Mouse (Mus musculus) neutrophil, adult 5-6 weeks (primary cell): ENCODE results near the gene Ppm1k. TPM values are rescaled to one million over a fixed set of nuclear protein-coding genes. Genes with fewer than 3 reads are reported as not detected.
"Not testable (repeated sequence)": the region's sequence is repeated elsewhere in the genome, so short reads cannot be mapped to it uniquely, and the experiment has no call there.

ENCODE experiments used
- ATAC-seq: fragments of 151-379, 151-347 bp; 2 replicates; pipeline ENCODE4 v1.8.0; 2017; ENCODE audit warnings: mild to moderate bottlenecking, moderate TSS enrichment; ENCODE audit not compliant: insufficient number of reproducible peaks, poor library complexity, low FRiP score, severe bottlenecking; ENCODE audit errors: extremely low read depth
- total RNA-seq: library from RNA; stranded (forward); fragments of 200-1000 nt; gene quantifications from 2 replicates; pipeline ENCODE4 v1.2.3, GENCODE M21; 2017

Gene Ppm1k
- total RNA-seq, 1 experiment from 2014 or later: 94.0 TPM

- ATAC-seq: no peak
Measured at GRCm38 (mm10) chr6:57534231-57534610, 1.0 kb downstream of the Ppm1k start.

DNA sequence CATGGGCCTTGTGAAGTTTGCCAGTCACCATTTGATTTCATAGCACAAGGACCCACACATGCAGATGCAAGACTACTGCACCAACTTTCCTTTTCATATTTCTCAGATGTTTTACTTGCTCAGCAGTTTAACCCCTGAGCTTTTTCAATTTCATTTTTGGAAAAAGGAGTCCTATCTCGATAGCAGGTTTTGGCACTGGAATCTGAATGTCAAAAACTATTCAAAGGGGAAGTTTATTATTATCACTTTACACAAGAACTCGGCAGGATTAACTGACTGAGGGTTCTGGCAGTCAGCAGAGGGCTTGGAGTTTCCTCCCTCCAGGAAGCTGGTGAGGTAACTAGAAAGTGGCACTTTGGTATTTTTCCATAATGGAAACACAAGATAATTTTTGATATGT is 1.9 kb downstream of the Ppm1k start:
- no peak for ATAC-seq

DNA sequence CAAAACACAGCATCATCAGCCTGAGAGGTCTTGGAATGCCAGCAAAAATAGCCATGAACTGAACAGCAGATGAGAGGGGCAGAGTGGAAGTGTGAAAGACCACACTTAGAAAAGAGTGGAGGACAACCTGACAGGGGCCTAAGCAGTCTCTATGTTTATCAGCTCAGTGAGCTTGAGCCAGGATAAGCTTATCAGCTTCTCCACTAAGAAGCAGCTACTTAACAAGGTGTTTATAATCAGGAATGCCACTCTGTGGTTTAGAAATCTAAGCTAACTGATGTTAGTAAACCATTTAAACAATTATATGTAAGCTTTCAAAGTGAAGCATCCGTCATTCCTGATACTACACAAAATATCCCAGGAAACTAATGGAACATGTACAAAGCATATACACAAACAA is 3.2 kb downstream of the Ppm1k start:
- no peak for ATAC-seq

- ATAC-seq: no peak
Measured at GRCm38 (mm10) chr6:57531441-57531840, 3.8 kb downstream of the Ppm1k start.

- no peak for ATAC-seq
Measured at GRCm38 (mm10) chr6:57531011-57531410, 4.3 kb downstream of the Ppm1k start.

DNA sequence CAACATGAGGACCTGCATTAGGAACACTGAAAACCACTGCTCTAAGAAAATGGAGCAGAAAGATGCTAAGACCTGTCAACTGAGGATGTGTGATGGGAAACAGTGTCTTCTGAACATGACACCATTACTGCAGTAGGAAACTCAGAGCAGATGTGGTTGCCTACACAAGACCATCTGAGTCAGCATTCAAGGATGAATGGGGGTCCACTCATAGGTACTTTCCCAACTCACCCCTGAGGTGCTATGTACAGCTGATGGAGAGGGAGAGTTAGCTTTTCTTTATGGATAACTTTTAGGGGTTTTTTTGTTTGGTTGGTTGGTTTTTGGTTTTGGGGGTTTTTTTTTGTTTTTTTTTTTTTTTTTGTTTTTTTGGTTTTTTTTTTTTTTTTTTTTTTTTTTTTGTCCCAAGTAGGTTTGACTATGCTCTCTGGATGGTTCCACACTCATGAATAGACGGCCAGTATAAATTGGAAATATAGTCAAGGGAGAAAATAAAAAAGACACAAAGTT is 5.9 kb downstream of the Ppm1k start:
- no peak for ATAC-seq

DNA sequence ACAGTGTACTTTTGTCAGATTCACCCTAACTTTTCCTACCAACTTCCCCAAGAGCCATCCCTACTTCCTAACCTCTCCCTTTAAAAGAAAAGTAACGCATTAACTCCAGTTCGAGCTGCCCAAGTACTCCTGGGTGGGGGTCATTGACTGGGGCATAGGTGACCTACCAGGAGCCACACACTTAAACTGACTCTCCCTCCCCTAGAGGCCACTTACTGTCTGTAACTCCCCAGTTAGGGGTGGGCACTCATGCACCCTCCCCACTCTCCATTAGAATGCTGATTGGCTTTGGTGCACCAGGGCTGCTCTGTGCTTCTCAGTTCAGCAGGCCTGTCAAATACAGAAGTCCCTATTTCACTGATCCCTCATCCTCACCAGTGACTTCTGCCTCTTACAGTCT is 8.3 kb downstream of the Ppm1k start:
- peak; percentile 37; the same call in 1 of the 2 replicates for ATAC-seq

GRCm38 (mm10) chr6:57524742-57525141 is 10.5 kb downstream of the Ppm1k start:
- ATAC-seq: no peak

DNA sequence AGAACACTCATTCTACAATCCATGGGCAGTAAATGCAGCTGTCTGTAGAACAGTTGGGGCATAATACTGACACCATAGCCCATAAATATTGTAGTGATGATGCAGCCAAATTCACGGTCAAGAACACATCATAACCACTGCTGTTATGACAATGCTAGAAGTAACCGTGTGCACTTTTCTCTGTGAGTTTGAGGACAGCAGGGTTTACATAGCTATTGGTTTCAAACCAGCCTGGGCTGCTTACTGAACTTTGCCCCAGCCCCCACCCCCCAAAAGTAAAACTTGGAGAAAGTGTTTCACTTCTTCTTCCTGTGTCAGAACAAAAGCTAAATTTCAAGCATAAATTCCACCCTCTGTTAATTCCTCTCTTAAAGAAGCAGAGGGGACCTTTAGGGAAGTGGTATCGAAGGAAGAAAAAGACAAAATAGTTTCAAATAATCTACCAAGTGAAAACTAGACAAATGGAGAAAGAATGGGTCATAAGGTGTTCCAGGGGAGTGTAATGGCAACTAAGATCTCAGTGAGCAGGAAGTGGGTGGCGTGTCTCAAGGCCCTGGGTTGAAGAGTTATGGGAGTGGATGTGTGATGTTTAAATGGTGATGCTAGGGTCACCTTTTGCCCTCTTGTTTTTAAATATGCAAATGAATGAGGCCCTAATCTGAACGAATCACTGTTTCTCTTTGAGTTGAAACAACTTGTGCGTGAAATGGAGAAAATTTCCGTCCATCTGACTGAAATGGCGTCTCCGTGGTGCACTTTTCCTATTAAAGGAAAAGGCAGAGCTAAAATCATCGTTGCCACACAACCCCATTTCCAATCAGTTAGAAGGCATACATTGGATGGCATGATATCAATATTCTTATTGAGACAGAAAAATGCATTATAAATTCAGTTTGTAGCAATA is 14.3 kb downstream of the Ppm1k start:
- peak; percentile 76 for ATAC-seq

GRCm38 (mm10) chr6:57514035-57514374 is 21.3 kb downstream of the Ppm1k start:
- no peak for ATAC-seq

DNA sequence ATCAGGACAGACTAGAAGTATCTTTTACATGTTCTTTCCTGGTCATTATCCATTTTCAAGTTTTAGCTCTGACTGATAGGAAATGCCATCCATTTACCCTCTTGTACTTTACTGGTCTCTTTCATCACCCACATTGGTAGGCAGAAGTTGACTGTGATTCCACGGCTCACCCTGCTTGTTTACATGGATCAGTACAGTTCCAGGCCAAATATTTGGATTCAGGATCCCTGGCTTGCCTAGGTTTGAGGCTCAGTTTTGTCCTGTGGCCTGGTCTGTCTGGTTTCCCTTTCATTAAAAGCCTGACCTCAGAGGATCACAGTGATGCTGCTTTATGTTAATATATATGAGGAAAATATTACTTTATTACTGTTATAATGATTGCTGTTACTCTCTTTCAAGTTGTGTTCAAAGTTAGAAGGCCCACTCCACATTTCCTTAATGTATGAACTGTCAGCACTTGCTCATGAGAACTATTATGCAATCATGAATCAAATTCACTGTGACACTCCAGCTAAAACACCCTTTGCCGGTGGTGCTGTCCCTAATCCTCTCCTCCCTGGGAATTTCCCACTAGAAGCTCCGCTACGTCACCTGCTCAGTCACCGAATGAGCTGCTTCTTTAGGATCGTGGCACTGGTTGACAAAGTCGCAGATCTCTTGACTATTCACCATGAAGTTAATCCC is 21.8 kb downstream of the Ppm1k start:
- no peak for ATAC-seq

DNA sequence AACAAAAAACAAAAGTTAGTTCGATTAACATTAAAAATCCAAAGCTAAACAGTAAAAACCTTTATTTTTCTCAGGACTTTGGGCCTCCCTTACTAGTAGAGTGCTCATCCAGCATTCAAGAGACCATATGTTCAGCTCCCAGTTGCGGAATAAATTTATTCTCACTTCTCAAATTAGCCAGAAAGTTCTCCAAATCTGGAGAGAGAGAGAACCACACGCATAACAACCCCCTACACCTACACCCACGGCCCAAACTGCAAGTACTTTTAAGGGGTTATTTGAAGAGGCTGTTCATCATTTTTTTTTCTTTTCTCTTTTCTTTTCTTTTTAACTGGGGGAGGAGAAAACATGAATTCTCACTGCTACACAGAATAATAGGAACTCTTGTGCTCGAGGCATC is 23.4 kb downstream of the Ppm1k start:
- ATAC-seq: no peak

- ATAC-seq: no peak
Measured at GRCm38 (mm10) chr6:57503662-57504379, 31.4 kb downstream of the Ppm1k start.

GRCm38 (mm10) chr6:57499209-57499608 is 36.1 kb downstream of the Ppm1k start:
- ATAC-seq: no peak

DNA sequence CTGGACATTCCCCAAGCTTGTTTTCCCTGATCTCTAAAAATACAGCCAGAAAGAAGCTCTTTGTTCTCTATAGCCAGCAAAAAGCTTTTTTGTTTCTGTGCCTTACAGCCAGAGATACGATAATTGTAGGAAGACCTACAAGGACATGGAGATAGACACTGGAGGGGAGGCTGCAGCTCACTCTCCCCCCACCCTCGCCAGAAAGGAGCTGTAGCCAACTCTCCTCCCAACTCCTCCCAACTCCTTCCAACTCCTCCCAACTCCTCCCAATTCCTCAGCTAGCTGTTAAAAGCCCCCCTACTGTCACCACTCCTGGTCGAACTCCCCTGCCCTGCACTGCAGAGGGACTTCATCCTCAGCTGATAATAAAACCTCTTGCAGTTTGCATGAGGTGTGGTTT is 67.1 kb downstream of the Ppm1k start:
- not testable (repeated sequence) for ATAC-seq

Other genes starting within 250 kb of the Ppm1k start
- 0.12 TPM in 1 of 2 replicates, not detected in the other for gene Vmn1r16, start 206.0 kb downstream of the Ppm1k start, total RNA-seq
- gene Vmn1r17, start 171.7 kb downstream of the Ppm1k start, total RNA-seq: not detected in 2 replicates
- gene Vmn1r18, start 139.7 kb downstream of the Ppm1k start, total RNA-seq: under 0.01 and 0.12 TPM in 2 replicates
- gene Vmn1r19, start 131.7 kb downstream of the Ppm1k start, total RNA-seq: not detected in 2 replicates
- gene Vmn1r20, start 106.5 kb downstream of the Ppm1k start, total RNA-seq: not detected in 2 replicates
- 38.3 and 43.8 TPM in 2 replicates for gene Herc6, start 45.5 kb upstream of the Ppm1k start, total RNA-seq
- gene Pyurf, start 156.6 kb upstream of the Ppm1k start, total RNA-seq: 9.8 and 10.2 TPM in 2 replicates
- 8.3 and 11.7 TPM in 2 replicates for gene Lancl2, start 167.1 kb upstream of the Ppm1k start, total RNA-seq